Mouse (Mus musculus): ENCODE data around the gene Sohlh2. TPM values are rescaled to one million over a fixed set of nuclear protein-coding genes. Genes with fewer than 3 reads are reported as not detected.
"Not testable (repeated sequence)": the region's sequence is repeated elsewhere in the genome, so short reads cannot be mapped to it uniquely, and the experiment has no call there.

The Sohlh2 gene
- polyA plus RNA-seq, 1 experiment from 2014 or later: 0.12 TPM

GRCm38 (mm10) chr3:55161144-55161543 lies 20.7 kb upstream of the Sohlh2 start:
- Histone ChIP-seq H3K4me3 (no peak overlapping the region), H3K4me1 (replicated peaks) (no peaks in the 10 kb centered on the region), H3K36me3 (no peaks in the 10 kb centered on the region), H3K27ac (replicated peaks) (no peak overlapping the region), H3K27me3 (no peaks in the 10 kb centered on the region), H3K9me3 (no peaks in the 10 kb centered on the region), H3K9ac (no peak overlapping the region), H3K4me2 (no peak overlapping the region)
- 0 out of 2 replicates have a peak, but pooled peaks have one; percentile 68 for ATAC-seq (ENCODE audit: low FRiP score, low read depth)
- 46% methylated on average over 7 of the region's 7 CpGs for WGBS

- Histone ChIP-seq H3K4me2 (no peak overlapping the region), H3K4me3 (no peak overlapping the region), H3K9ac (no peak overlapping the region), H3K36me3 (no peaks in the 10 kb centered on the region), H3K27ac (replicated peaks) (no peak overlapping the region), H3K4me1 (replicated peaks) (no peaks in the 10 kb centered on the region), H3K9me3 (no peaks in the 10 kb centered on the region), H3K27me3 (no peaks in the 10 kb centered on the region)
- no peak for ATAC-seq (ENCODE audit: low FRiP score, low read depth)
- WGBS: 52% methylated on average over 4 of the region's 4 CpGs
These were observed 18.3 kb upstream of the Sohlh2 start for GRCm38 (mm10) chr3:55163510-55163909.

DNA sequence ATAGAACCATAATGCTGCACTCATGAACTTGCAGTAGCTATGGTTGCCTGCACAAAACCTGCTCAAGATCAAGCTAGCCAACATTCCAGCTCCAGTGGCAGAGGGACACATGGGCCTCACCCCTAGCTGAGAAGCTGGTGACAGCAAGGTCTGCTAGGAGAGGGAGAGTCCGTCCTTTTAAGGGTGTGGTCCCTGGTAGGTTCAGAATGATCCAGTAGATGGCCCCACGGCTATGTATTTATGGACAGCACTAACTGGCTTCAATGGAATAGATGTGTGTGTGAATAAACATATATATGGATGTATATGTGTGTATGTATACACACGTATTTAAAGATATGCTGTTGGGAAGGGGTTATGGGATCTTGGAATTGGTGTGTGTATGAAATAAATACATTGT lies 9.3 kb upstream of the Sohlh2 start:
- 81% methylated on average over 3 of the region's 3 CpGs for WGBS
- no peak for ATAC-seq (ENCODE audit: low FRiP score, low read depth)

GRCm38 (mm10) chr3:55177271-55177670 lies 4.6 kb upstream of the Sohlh2 start:
- WGBS: 54% methylated on average over 6 of the region's 6 CpGs
- Histone ChIP-seq H3K36me3 (no peaks in the 10 kb centered on the region), H3K9ac (no peak overlapping the region), H3K27me3 (no peaks in the 10 kb centered on the region), H3K27ac (replicated peaks) (no peak overlapping the region), H3K4me3 (no peak overlapping the region), H3K4me2 (no peak overlapping the region), H3K9me3 (no peaks in the 10 kb centered on the region), H3K4me1 (replicated peaks) (no peaks in the 10 kb centered on the region)
- ATAC-seq (ENCODE audit: low FRiP score, low read depth): no peak

More for the DNA sequence above, 9.3 kb upstream of the Sohlh2 start:
- Histone ChIP-seq H3K4me2 (no peak overlapping the region), H3K9me3 (no peaks in the 10 kb centered on the region), H3K36me3 (no peaks in the 10 kb centered on the region), H3K4me1 (replicated peaks) (no peaks in the 10 kb centered on the region), H3K27me3 (no peaks in the 10 kb centered on the region), H3K9ac (no peak overlapping the region), H3K4me3 (no peak overlapping the region), H3K27ac (replicated peaks) (no peak overlapping the region)

- H3K9ac ChIP-seq: no peak overlapping the region
These were observed 9.8 kb downstream of the Sohlh2 start for GRCm38 (mm10) chr3:55191668-55192067.

GRCm38 (mm10) chr3:55193351-55193750 lies 11.5 kb downstream of the Sohlh2 start:
- no peak overlapping the region for H3K9ac ChIP-seq
- no peak overlapping the region for H3K4me2 ChIP-seq
- 65% methylated on average over 2 of the region's 2 CpGs for WGBS
- no peak for ATAC-seq (ENCODE audit: low FRiP score, low read depth)
- H3K36me3 ChIP-seq: no peaks in the 10 kb centered on the region
- H3K27ac ChIP-seq (replicated peaks): no peak overlapping the region
- H3K4me1 ChIP-seq (replicated peaks): no peaks in the 10 kb centered on the region
- no peaks in the 10 kb centered on the region for H3K9me3 ChIP-seq
- no peak overlapping the region for H3K4me3 ChIP-seq
- no peaks in the 10 kb centered on the region for H3K27me3 ChIP-seq

More at GRCm38 (mm10) chr3:55191668-55192067, 9.8 kb downstream of the Sohlh2 start:
- Histone ChIP-seq H3K27me3 (no peaks in the 10 kb centered on the region), H3K36me3 (no peaks in the 10 kb centered on the region), H3K4me3 (no peak overlapping the region), H3K9me3 (no peaks in the 10 kb centered on the region), H3K27ac (replicated peaks) (no peak overlapping the region), H3K4me2 (no peak overlapping the region), H3K4me1 (replicated peaks) (no peaks in the 10 kb centered on the region)
- ATAC-seq (ENCODE audit: low FRiP score, low read depth): no peak
- 94% methylated on average over 4 of the region's 4 CpGs for WGBS

GRCm38 (mm10) chr3:55194792-55195191 lies 13.0 kb downstream of the Sohlh2 start:
- Histone ChIP-seq H3K27me3 (no peaks in the 10 kb centered on the region), H3K4me2 (no peak overlapping the region), H3K36me3 (no peaks in the 10 kb centered on the region), H3K9me3 (no peaks in the 10 kb centered on the region), H3K27ac (replicated peaks) (no peak overlapping the region), H3K9ac (no peak overlapping the region), H3K4me3 (no peak overlapping the region), H3K4me1 (replicated peaks) (no peaks in the 10 kb centered on the region)
- 62% methylated on average over 8 of the region's 8 CpGs for WGBS
- ATAC-seq (ENCODE audit: low FRiP score, low read depth): no peak

DNA sequence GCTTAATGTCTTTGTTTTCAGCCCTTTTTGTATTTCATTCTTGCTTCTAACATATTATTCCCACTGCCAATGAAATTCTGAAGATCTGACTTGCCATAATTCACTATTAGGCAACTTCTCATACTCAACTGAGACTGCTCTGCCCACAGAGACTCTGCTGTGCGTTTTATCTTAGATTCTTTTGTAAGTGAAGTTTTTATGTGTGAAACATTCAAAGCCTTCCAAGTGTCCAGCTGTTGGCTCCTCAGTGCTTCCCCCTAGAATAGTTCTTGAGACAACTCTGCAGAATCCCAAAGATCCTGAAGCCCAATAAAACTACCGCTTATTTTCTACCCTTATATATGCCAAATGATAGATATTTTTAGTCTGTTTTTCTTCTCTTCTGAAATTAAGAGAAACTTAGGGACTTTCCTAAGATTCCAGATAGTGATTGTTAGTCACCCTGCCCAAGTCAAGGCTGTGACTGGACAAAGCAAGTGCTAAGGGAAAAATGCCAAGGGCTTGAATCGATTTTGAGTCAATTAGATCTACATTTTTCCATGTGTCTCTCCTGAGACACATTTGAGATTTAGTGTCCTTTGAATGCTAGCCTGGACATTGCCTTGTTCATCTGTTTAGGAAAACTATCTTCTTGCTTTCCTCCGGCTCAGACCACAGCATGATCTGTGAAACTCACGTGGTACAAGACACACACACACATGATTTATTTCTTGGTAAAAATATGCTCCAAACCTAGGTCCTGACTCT lies 13.9 kb downstream of the Sohlh2 start:
- ATAC-seq (ENCODE audit: low FRiP score, low read depth): no peak
- WGBS: 84% methylated on average over 5 of the region's 5 CpGs
- H3K4me2 ChIP-seq: no peak overlapping the region
- no peaks in the 10 kb centered on the region for H3K36me3 ChIP-seq
- H3K9ac ChIP-seq: no peak overlapping the region
- no peak overlapping the region for H3K27ac ChIP-seq (replicated peaks)
- no peaks in the 10 kb centered on the region for H3K9me3 ChIP-seq
- no peaks in the 10 kb centered on the region for H3K4me1 ChIP-seq (replicated peaks)
- H3K27me3 ChIP-seq: no peaks in the 10 kb centered on the region
- H3K4me3 ChIP-seq: no peak overlapping the region

- Histone ChIP-seq H3K4me2 (no peak overlapping the region), H3K27ac (replicated peaks) (no peak overlapping the region), H3K9ac (no peak overlapping the region), H3K9me3 (no peaks in the 10 kb centered on the region), H3K4me3 (no peak overlapping the region), H3K4me1 (replicated peaks) (no peaks in the 10 kb centered on the region), H3K27me3 (no peaks in the 10 kb centered on the region), H3K36me3 (no peaks in the 10 kb centered on the region)
- no peak for ATAC-seq (ENCODE audit: low FRiP score, low read depth)
- WGBS: 70% methylated on average over 2 of the region's 2 CpGs
These were observed 14.5 kb downstream of the Sohlh2 start for GRCm38 (mm10) chr3:55196328-55196710.

GRCm38 (mm10) chr3:55203621-55204020 lies 21.8 kb downstream of the Sohlh2 start:
- not testable (repeated sequence) for H3K4me3 ChIP-seq; H3K4me1 ChIP-seq (replicated peaks); H3K27me3 ChIP-seq; H3K27ac ChIP-seq (replicated peaks); H3K4me2 ChIP-seq; ATAC-seq (ENCODE audit: low FRiP score, low read depth); H3K36me3 ChIP-seq; H3K9ac ChIP-seq; H3K9me3 ChIP-seq
- 89% methylated on average over 11 of the region's 11 CpGs for WGBS

DNA sequence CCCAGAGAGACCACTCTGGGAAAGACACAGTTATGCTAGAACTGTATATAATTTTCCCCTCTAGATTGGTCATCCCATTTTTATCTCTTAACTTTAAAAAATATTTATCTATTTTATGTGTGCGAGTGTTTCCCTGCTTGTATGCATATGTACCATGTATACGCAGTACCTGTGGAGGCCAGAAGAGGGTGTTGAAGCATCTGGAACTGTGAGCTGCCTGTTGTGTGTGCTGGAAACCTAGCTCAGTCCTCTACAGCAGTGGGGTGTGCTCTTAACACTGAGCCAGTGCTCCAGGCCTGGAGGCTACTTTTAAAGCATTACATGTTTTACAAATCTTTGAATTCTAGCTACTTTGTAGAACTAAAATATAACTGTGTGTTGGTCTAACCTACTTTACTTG lies 24.6 kb downstream of the Sohlh2 start:
- Histone ChIP-seq H3K4me3 (no peak overlapping the region), H3K9ac (no peak overlapping the region), H3K27me3 (no peaks in the 10 kb centered on the region), H3K27ac (replicated peaks) (no peak overlapping the region), H3K4me1 (replicated peaks) (no peaks in the 10 kb centered on the region), H3K36me3 (no peaks in the 10 kb centered on the region), H3K4me2 (no peak overlapping the region), H3K9me3 (0 out of 2 replicates have a peak, but pooled peaks cover 2% of the 10 kb centered on the region)
- no peak for ATAC-seq (ENCODE audit: low FRiP score, low read depth)
- 94% methylated on average over 2 of the region's 2 CpGs for WGBS

DNA sequence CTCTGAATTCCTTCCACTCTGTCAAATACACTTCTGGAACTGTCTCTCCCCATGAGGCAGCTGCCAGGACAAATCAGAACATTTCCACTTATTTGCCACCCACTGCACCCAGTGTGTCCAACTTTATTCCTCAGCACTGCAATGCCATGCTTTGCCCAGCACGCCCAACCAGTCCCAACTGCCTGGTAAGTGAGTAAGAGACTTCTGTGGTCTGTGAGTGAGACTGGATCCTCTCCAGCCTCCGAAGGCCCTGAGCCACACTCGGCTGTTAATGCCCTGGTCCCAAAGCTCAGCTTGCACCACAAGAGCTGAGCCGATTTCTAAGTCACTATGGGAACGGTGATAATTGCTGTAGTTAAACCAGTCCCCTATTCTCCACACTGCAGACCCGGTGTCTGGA lies 25.8 kb downstream of the Sohlh2 start:
- no peak for ATAC-seq (ENCODE audit: low FRiP score, low read depth)
- Histone ChIP-seq H3K36me3 (no peaks in the 10 kb centered on the region), H3K9ac (no peak overlapping the region), H3K4me3 (no peak overlapping the region), H3K9me3 (0 out of 2 replicates have a peak, but pooled peaks cover 2% of the 10 kb centered on the region), H3K4me2 (no peak overlapping the region), H3K4me1 (replicated peaks) (no peaks in the 10 kb centered on the region; the same call in 1 of the 2 replicates), H3K27me3 (no peaks in the 10 kb centered on the region), H3K27ac (replicated peaks) (no peak overlapping the region)
- WGBS: 60% methylated on average over 6 of the region's 6 CpGs

DNA sequence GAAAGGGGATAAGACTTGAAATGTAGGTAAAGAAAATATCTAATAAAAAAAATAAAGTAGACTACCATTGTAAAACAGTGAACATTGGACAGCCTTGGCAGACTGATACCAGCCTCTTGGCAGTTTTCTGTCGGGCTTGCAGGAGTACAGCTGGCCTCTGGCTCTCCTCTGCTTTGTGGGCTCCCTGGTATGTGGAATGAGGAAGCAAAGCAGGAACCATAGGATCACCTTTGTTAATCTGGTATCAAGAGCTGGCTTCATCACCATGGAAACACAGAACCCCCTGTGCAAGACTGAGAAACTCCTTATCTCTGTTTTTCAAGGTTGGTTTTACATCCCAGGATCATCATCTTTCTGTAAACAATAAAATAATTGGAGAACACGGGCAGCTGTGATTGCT lies 30.4 kb downstream of the Sohlh2 start:
- no peaks in the 10 kb centered on the region for H3K27me3 ChIP-seq
- no peaks in the 10 kb centered on the region for H3K9me3 ChIP-seq
- H3K4me2 ChIP-seq: no peak overlapping the region
- H3K4me3 ChIP-seq: no peak overlapping the region
- H3K9ac ChIP-seq: no peak overlapping the region
- 33% methylated on average over 2 of the region's 2 CpGs for WGBS
- H3K4me1 ChIP-seq (replicated peaks): peaks cover 6% of the 10 kb centered on the region; the same call in 1 of the 2 replicates
- no peaks in the 10 kb centered on the region for H3K36me3 ChIP-seq
- no peak for ATAC-seq (ENCODE audit: low FRiP score, low read depth)
- H3K27ac ChIP-seq (replicated peaks): no peak overlapping the region
